Mouse (Mus musculus): ENCODE data around the gene Pp2d1. TPM values are rescaled to one million over a fixed set of nuclear protein-coding genes. Genes with fewer than 3 reads are reported as not detected.

Pp2d1 gene
- polyA plus RNA-seq, 1 experiment from 2014 or later: 0.42 TPM

GRCm38 (mm10) chr17:53463496-53463840 lies 75.8 kb downstream of the Pp2d1 start:
- no peaks in the 10 kb centered on the region for H3K27me3 ChIP-seq
- H3K4me3 ChIP-seq (replicated peaks): peak overlapping the region; percentile 45
- peak overlapping the region; percentile 51 for H3K9ac ChIP-seq (replicated peaks)
- H3K9me3 ChIP-seq: no peaks in the 10 kb centered on the region
- 16% methylated on average over 8 of the region's 9 CpGs for WGBS
- H3K36me3 ChIP-seq: no peaks in the 10 kb centered on the region
- peaks cover 12% of the 10 kb centered on the region for H3K4me1 ChIP-seq (replicated peaks)
- ATAC-seq: no peak; the same call in 1 of the 2 replicates
- H3K27ac ChIP-seq: no peak overlapping the region
- peak overlapping the region; percentile 64 for H3K4me2 ChIP-seq (replicated peaks)

GRCm38 (mm10) chr17:53462603-53463495 lies 76.4 kb downstream of the Pp2d1 start, which contains the start of gene Efhb:
Gene Efhb, minus strand, starts transcription at chr17:53463321.
- WGBS: 19% methylated on average over 26 of the region's 26 CpGs
- Histone ChIP-seq H3K9me3 (no peaks in the 10 kb centered on the region), H3K4me3 (replicated peaks) (peak within 1 kb of the TSS; percentile 45), H3K27ac (no peak within 1 kb of the TSS), H3K4me2 (replicated peaks) (peak within 1 kb of the TSS; percentile 64), H3K36me3 (no peaks in the 10 kb centered on the region), H3K27me3 (no peaks in the 10 kb centered on the region), H3K4me1 (replicated peaks) (peaks cover 12% of the 10 kb centered on the region), H3K9ac (replicated peaks) (peak within 1 kb of the TSS; percentile 51)
- peak; percentile 97 for ATAC-seq

Other genes with a start within 250 kb of the Pp2d1 start
- gene Efhb, start 76.1 kb downstream of the Pp2d1 start, polyA plus RNA-seq (2015; fragmentation: Nextera tagmentation; extraction: Ambion mirVana): 0.94 and 1.0 TPM in 2 replicates
- gene Rab5a, start 60.2 kb downstream of the Pp2d1 start, polyA plus RNA-seq (2015; fragmentation: Nextera tagmentation; extraction: Ambion mirVana): 95.0 and 99.1 TPM in 2 replicates
- 5.0 and 7.6 TPM in 2 replicates for gene Kat2b, start 27.4 kb upstream of the Pp2d1 start, polyA plus RNA-seq (2015; fragmentation: Nextera tagmentation; extraction: Ambion mirVana)
- 16.7 and 17.6 TPM in 2 replicates for gene Sgo1, start 149.9 kb upstream of the Pp2d1 start, polyA plus RNA-seq (2015; fragmentation: Nextera tagmentation; extraction: Ambion mirVana)